Mouse (Mus musculus): ENCODE measurements around the gene Dbx2.

Gene Dbx2

GRCm38 (mm10) chr15:95622797-95623196 is 33.0 kb downstream of the Dbx2 start:
- DNase-seq (ENCODE audit: low spot score in 2 of 2), result no peak

GRCm38 (mm10) chr15:95612600-95612999 is 43.2 kb downstream of the Dbx2 start:
- DNase-seq (ENCODE audit: low spot score in 2 of 2), result no peak

GRCm38 (mm10) chr15:95601179-95601578 is 54.6 kb downstream of the Dbx2 start:
- no peak for DNase-seq (ENCODE audit: low spot score in 2 of 2)

- no peak for DNase-seq (ENCODE audit: low spot score in 2 of 2)
These were observed 57.1 kb downstream of the Dbx2 start for GRCm38 (mm10) chr15:95598630-95599029.

- no peak for DNase-seq (ENCODE audit: low spot score in 2 of 2)
These were observed 68.9 kb downstream of the Dbx2 start for GRCm38 (mm10) chr15:95586906-95587305.

- DNase-seq (ENCODE audit: low spot score in 2 of 2), result no peak
These were observed 70.9 kb downstream of the Dbx2 start for GRCm38 (mm10) chr15:95584891-95585290.

- DNase-seq (ENCODE audit: low spot score in 2 of 2), result no peak
These were observed 81.1 kb downstream of the Dbx2 start for GRCm38 (mm10) chr15:95574661-95575060.
